ENCODE assay signal across 23 mouse cellular contexts in the genomic region with DNA sequence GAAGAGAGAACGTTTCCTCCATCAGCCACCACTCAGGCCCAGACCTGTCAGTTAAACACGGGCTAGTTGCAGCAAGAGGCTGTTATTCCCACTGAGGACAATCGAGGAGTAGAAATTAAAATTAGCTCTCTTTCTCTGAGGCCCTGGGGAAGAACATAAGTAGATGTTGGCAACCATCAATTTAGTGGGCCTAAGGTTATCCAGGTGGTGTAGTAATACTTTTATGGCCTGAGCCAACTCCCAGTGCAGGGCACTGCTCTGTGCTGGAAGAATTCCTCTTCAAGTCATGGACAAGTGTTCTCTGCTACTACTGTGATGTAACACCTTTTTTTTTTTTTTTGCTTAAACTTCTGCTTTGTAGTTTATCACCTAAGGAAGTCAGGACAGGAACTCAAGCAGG.
A peak's percentile ranks its signal among the peaks of the same experiment; 100 is the strongest.
DNase-seq lines count a peak whose midpoint lies in the region; ATAC-seq and TF ChIP-seq lines count a peak whose summit lies in the region.
"Had no signal": no experiment of that assay in that cellular context is flagged by ENCODE, and none has a peak within 500 bp of the region (broad histone marks: within the 10 kb centered on the region; RNA-seq: fewer than 3 reads in every experiment).

No protein-coding gene starts in this region.

- H3K4me3 ChIP-seq in heart, embryonic 10.5 days, result no peak overlapping the region
- no peak overlapping the region for H3K4me3 ChIP-seq in heart, adult 2 months
- H3K4me3 ChIP-seq in lung, postnatal 0 days (ENCODE audit: low read depth, low read length), result no peak overlapping the region
- H3K4me3 ChIP-seq in lung, adult 2 months (replicated peaks; ENCODE audit: extremely low read depth, low read depth, low read length), result no peak overlapping the region
- H3K4me3 ChIP-seq: embryonic facial prominence, embryonic 13.5 days; embryonic facial prominence, embryonic 15.5 days; erythroblast, embryonic 14.5 days; forebrain, embryonic 12.5 days had no signal

- H3K9me3 ChIP-seq in heart, embryonic 10.5 days, result no peaks in the 10 kb centered on the region
- H3K9me3 ChIP-seq in lung, postnatal 0 days (ENCODE audit: low read length), result no peaks in the 10 kb centered on the region
- H3K9me3 ChIP-seq: embryonic facial prominence, embryonic 13.5 days; embryonic facial prominence, embryonic 15.5 days; forebrain, embryonic 12.5 days had no signal

- ATAC-seq in lung, postnatal 0 days, result no peak; the same call in 1 of the 2 replicates
- ATAC-seq: forebrain, embryonic 14.5 days; forebrain, embryonic 16.5 days had no signal

- no peaks in the 10 kb centered on the region for H3K79me2 ChIP-seq in heart, adult 2 months (replicated peaks; ENCODE audit: control insufficient read depth, insufficient read depth, low read length)

- no peak overlapping the region for H3K4me2 ChIP-seq in lung, postnatal 0 days (replicated peaks; ENCODE audit: low read depth, low read length)
- H3K4me2 ChIP-seq: embryonic facial prominence, embryonic 13.5 days; embryonic facial prominence, embryonic 15.5 days; forebrain, embryonic 12.5 days had no signal

- intact Hi-C loops in heart, adult 2 months (cut with DNase I), result no loop called here

- no peak for TF ChIP-seq POLR2A in heart, adult 2 months (IDR thresholded peaks at IDR 0.05; ENCODE audit: insufficient read depth, low read depth, low read length)
- no peak for TF ChIP-seq POLR2A in lung, adult 2 months (IDR thresholded peaks at IDR 0.05; ENCODE audit: borderline replicate concordance, extremely low read depth, low read depth, low read length)

- no peaks in the 10 kb centered on the region for H3K27me3 ChIP-seq in heart, embryonic 10.5 days (ENCODE audit: insufficient read depth, poor library complexity, severe bottlenecking)
- no peaks in the 10 kb centered on the region for H3K27me3 ChIP-seq in heart, adult 2 months (ENCODE audit: control insufficient read depth, insufficient read depth, low read length)
- H3K27me3 ChIP-seq in lung, postnatal 0 days (replicated peaks; ENCODE audit: insufficient read depth, low read length), result no peaks in the 10 kb centered on the region
- H3K27me3 ChIP-seq: embryonic facial prominence, embryonic 13.5 days; embryonic facial prominence, embryonic 15.5 days; forebrain, embryonic 12.5 days had no signal

- H3K9ac ChIP-seq in heart, adult 2 months (ENCODE audit: low read depth, low read length), result no peak overlapping the region
- H3K9ac ChIP-seq in lung, postnatal 0 days (replicated peaks; ENCODE audit: low read depth), result no peak overlapping the region
- H3K9ac ChIP-seq: embryonic facial prominence, embryonic 13.5 days; embryonic facial prominence, embryonic 15.5 days; forebrain, embryonic 12.5 days had no signal

- 68% methylated on average over 3 of the region's 3 CpGs for WGBS in heart, embryonic 10.5 days
- 85% methylated on average over 3 of the region's 3 CpGs for WGBS in heart, adult 2 months
- 56% methylated on average over 3 of the region's 3 CpGs for WGBS in lung, postnatal 0 days
- WGBS in lung, adult 2 months, result 82% methylated on average over 3 of the region's 3 CpGs

- no peak for TF ChIP-seq EP300 in heart, adult 2 months (IDR thresholded peaks at IDR 0.05; ENCODE audit: insufficient read depth, low read depth, low read length)
- TF ChIP-seq EP300 in lung, postnatal 0 days (IDR thresholded peaks at IDR 0.05), result no peak

- H3K36me3 ChIP-seq in heart, embryonic 10.5 days, result no peaks in the 10 kb centered on the region
- no peaks in the 10 kb centered on the region for H3K36me3 ChIP-seq in heart, adult 2 months (ENCODE audit: control insufficient read depth, insufficient read depth, low read length)
- no peaks in the 10 kb centered on the region for H3K36me3 ChIP-seq in lung, postnatal 0 days (ENCODE audit: insufficient read depth, low read length)
- H3K36me3 ChIP-seq: embryonic facial prominence, embryonic 13.5 days; embryonic facial prominence, embryonic 15.5 days; forebrain, embryonic 12.5 days had no signal

- peaks cover 9% of the 10 kb centered on the region for H3K4me1 ChIP-seq in heart, embryonic 10.5 days
- peaks cover 5% of the 10 kb centered on the region for H3K4me1 ChIP-seq in heart, adult 2 months (ENCODE audit: control insufficient read depth, insufficient read depth, low read length)
- peaks cover 3% of the 10 kb centered on the region; the same call in 1 of the 2 replicates for H3K4me1 ChIP-seq in lung, postnatal 0 days (ENCODE audit: insufficient read depth, low read depth, low read length)
- H3K4me1 ChIP-seq in lung, adult 2 months (ENCODE audit: control insufficient read depth, insufficient read depth, low read length), result peaks cover 11% of the 10 kb centered on the region
- H3K4me1 ChIP-seq: forebrain, embryonic 12.5 days had no signal

- no peak for TF ChIP-seq CTCF in heart, adult 2 months (IDR thresholded peaks at IDR 0.05)
- no peak for TF ChIP-seq CTCF in lung, postnatal 0 days (IDR thresholded peaks at IDR 0.05)
- TF ChIP-seq CTCF in lung, adult 2 months (IDR thresholded peaks at IDR 0.05; ENCODE audit: insufficient read depth, low read length), result no peak

- peak; percentile 57 for DNase-seq in heart, embryonic 10.5 days (ENCODE audit: low spot score)
- no peak for DNase-seq in heart, adult 2 months
- DNase-seq in lung, postnatal 0 days (ENCODE audit: low spot score), result peak; percentile 31
- no peak for DNase-seq in lung, adult 2 months
- DNase-seq in fat pad, adult 2 months (ENCODE audit: extremely low read depth, low read depth, low spot score), result peak; percentile 91
- DNase-seq in gonadal fat pad, adult 2 months (ENCODE audit: low read depth), result peak; percentile 87
- no peak for DNase-seq in thymus, postnatal 25 days
- no peak for DNase-seq in testis, postnatal 10 days (ENCODE audit: low spot score)
- DNase-seq: adrenal gland, adult 2 months; adrenal gland, postnatal 25 days; cerebellum, adult 11 months; cerebellum, adult 18-20 months; cerebellum, adult 8-10 months; cerebellum, adult 9-11 months; cerebellum, postnatal 14 days; cerebellum, postnatal 36 days; embryo, embryonic 11 days had no signal

- no peak overlapping the region for H3K27ac ChIP-seq in heart, embryonic 10.5 days
- no peak overlapping the region for H3K27ac ChIP-seq in heart, adult 2 months
- no peak overlapping the region for H3K27ac ChIP-seq in lung, postnatal 0 days (ENCODE audit: low read length)
- H3K27ac ChIP-seq: embryonic facial prominence, embryonic 13.5 days; embryonic facial prominence, embryonic 15.5 days; forebrain, embryonic 12.5 days had no signal

Comparison
In these comparisons a context has a peak if more than half of its experiments do, and no peak if none do; other contexts are left out.
1. DNase-seq: peak in heart, embryonic 10.5 days (single experiment), lung, postnatal 0 days (single experiment), fat pad, adult 2 months (single experiment) and gonadal fat pad, adult 2 months (single experiment); none in heart, adult 2 months (0 of 2), lung, adult 2 months (single experiment), thymus, postnatal 25 days (single experiment) and testis, postnatal 10 days (single experiment).